Mouse (Mus musculus) cerebellum, adult 11 months (tissue): Measurements from ENCODE around the gene Dcakd.
"Not testable (repeated sequence)": the region's sequence is repeated elsewhere in the genome, so short reads cannot be mapped to it uniquely, and the experiment has no call there.

Experiments used
- DNase-seq: peaks from one replicate; pipeline ENCODE4 v3.0.0; 2022

Gene Dcakd

DNA sequence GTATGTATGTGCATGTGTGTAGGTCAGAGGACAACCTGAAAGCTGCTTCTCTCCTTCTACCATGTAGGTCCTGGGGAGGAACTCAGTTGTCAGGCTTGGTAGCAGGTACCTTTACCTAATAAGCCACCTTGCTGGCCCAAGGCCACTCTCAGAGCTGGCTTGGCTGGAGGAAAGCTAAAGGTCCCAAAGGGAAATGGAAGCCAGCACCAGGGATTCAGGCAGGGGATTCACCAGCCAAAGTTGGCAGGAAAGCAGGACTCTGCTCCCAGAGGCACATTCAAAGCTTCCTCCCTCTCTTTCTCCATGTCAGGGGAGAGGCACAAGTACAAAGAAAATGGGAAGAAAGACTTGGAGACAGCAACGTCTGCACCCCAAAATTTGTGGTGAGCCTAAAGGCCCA is 23.3 kb downstream of the Dcakd start:
- no peak for DNase-seq

DNA sequence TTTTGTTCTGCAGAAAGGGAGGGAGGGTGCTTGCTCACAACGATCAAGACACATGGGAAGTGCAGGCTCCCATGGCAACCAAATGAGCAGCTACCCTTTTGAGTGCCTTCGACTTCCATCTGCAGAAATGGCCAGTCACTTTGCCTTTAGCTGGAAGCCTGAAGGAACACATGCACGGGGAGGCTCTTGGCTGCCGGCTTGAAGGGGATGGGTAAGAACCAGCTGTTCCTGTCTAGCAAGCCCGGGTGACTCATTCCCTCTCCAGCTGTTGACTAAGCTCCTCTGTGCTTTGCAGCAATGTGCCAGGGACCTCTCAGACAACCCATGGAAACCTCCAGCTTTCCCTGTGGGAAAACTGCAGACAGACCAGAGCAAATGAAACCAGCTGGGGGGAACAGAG is 24.9 kb downstream of the Dcakd start:
- no peak for DNase-seq

DNA sequence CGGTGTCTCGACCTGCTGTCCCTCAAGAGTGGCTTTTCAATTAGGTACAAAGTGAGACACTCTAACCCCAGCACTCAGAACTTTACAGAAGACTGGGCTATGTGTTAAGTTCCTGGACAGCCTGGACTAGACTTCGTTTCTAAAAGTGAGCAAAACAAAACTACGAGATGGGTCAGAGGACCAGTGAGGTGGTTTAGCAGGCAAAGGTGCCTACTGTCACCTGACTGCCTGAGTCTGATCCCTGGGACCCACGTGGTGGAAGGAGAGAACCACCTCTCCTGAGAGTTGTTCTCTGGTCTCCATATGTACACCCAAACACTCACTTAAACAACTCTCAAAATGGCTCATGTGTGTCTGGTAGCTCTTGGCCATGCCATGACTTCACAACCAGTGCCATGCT is 27.1 kb downstream of the Dcakd start:
- DNase-seq: no peak

DNA sequence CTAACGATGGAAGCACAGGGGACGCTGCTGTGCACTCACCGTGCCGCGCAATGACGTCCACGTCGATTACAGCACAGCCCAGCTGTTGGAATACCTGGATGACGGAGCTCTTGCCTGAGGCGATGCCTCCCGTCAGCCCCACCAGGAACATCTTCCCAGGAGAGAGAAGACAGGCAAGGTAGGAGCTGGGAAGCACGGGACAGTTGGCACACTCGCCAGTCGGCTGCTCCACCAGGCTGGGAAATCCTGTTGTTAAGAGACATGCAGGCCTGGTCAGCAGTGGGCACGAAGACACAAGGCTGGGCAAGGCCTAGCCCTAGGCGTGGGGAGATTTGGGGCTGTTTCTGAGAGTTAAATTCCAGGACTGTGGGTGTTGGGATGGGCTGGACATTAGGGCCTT is 28.0 kb downstream of the Dcakd start:
- DNase-seq: no peak

DNA sequence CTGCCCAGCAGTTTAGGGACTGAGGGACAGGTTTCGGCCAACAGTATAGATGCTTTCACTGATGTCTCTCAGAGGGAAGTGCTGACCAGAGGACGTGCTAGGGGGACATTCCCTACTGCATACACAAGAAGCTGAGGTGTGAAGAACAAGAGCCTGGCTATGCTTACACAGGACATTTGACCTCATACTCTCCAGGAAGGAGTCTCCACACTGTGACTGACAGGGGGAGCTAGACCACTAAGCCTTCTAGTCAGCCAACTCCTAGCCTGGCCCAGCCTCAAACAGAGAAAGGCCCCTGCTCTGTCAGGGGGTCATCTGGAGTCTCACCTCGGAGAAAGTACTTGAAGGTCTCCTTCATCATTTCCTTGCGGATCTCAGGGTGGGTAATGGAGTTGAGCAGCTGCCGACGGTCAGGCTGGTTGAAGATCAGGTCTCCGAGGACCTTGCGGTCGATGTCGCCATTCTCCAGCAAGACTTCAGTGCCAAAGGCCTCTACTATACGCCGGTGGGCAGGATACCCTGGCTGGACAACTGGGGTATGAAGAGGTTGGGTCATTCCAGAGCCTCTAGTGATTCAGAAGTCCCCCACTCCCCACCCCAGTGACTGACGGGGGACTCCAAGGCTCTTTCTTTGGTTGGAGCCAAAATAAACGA is 28.7 kb downstream of the Dcakd start:
- no peak for DNase-seq

DNA sequence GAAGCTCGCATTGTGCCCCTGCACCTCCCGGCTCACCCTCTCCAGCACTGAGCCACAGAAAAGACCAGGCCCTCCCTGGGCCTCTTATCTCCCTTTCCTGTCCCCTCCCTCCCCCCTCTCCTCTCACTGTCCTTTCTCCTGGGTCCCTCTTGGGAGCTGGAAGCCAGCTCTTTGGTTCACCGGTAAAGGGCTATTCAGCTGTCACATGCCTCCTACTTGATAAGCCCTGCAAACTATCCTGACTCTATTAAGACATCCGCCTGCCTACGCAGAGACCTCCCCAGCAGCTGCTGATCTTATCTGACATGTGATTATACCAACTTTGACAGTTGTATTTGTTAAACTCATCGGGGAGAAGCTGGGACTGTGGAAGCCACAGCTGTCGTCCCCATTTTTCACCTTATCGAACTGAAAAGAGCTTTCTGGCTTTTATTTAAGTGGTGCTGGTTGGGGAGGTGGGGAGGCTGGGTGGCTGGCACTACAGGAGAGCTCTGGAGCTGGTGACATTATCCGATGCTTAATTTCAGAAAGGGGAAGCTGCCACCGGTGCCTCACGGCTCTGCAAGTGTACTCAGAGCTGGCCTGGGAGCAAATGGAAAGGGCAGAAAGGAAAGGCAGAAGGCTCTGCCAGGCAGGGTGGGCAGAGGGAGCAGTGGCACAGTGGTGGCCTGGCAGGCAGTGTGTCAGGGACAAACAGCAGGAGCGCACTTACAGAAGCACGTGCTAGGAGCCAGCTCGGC is 29.4 kb downstream of the Dcakd start:
- no peak for DNase-seq

DNA sequence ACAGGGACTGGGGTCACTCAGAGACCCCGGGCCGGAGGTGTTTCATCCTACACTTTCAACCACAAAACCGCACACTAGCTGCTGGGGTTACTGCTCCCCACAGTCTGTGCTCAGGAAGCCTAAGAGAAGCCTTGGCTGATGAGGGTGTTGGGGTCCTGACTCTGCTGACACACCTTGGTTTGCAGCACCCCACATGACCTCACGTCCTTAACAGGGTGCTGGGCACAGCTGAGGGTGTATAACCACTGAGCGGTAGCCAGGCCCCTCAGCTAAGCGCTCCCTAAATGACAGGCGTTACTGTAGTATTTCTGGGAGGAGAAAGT is 29.9 kb downstream of the Dcakd start:
- DNase-seq: no peak

DNA sequence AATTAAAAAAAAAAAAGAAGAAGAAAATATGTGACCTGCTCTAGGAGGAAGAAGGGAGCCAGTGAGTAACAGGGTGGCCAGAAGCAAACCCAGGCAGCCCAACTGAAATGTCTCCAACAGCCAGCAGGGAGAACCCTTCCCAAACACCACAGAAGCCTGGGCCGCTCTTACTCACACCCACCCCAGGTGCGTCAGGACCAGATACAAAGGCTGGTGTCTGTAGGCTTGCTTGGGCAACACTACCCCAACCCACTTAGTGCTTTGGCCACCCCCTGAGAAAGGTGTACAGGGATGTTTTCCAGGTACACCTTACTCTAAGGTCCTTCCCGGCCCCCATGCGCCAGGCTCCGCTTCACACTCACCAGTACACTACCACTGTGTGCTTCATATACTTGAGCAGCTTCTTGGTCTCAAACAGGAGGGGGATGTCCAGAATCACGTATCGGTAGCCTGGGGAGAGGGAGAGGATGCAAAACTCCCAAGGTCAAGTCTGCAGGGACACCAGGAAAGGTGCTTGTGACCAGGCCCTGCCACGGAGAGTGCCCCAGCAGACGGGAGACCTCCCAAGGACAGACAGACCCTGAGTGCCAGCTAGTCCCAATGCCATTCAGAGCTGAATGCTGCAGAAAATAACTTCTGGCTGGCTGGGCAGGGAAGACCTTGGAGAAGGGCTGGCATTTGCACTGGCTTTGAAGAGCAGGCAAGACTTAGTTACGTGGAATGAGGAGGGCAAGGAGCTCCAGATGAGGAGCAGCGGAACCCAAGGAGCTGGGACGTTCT is 31.0 kb downstream of the Dcakd start:
- DNase-seq: no peak

DNA sequence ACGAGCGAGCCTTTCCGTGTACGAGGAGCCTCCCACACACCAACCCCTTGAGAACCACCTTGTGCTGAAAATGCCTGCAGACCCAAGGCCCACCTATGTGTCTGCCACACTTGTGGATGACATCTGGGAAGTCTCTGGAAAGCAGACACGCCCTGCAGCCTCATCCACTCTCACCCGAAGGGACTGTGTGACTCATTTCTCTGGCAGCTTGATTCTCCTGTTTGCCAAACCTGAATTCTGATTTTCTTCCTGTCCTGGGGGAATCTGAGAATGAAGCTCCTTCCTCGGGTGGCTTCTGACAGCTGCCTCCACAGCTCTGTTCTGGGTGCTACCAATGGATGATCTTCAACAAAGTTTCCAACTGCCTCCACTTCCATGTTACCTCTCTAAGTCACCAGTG is 31.7 kb downstream of the Dcakd start:
- DNase-seq: no peak

DNA sequence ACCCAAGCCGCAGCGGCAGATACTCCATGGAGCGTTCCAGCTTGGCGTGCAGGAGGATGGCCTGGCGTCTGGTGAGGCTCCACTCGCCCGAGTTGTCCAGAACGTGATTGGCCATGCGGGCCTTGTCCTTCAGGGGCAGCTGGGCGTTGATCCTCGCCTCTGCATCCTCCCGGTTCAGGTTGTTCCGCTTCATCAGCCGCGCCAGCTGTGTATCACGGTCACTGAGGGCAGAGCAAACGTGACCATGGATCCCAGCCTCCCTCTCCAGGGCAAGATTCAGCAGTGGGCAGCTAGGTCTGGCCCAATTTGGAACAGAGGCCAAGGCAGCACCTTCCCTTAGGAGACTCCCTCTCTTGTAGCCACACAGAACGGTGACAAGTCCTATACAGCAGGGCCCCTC is 33.2 kb downstream of the Dcakd start:
- no peak for DNase-seq

DNA sequence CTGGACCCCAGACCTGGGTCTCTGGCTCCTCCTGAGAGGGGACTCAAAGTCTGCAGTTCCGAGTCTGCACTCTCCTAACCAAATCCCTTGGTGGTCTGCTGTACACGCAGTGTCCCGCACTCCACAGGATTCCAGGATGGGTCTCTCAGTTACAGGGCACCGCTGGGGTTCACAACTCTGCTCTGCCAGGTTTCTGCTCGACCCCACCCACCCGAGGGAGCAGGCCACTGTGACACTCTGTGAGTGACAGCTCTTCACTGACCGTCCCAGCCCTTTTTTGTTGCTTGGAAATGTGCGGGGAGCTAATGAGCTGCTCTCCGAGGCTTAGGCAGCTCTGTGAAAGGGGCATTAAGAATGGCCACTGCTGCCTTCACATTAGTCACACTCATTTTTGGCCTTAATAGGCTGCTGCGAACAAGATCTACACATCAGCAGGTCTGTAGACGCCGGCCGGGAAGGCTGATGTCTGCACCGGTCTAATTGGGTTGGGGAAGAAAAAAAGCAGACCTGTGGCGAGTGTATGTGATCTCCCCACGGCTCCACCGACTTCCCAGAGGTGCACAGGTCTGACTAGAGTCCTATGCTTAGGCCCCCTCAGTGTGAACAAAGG is 34.6 kb downstream of the Dcakd start:
- DNase-seq: no peak

DNA sequence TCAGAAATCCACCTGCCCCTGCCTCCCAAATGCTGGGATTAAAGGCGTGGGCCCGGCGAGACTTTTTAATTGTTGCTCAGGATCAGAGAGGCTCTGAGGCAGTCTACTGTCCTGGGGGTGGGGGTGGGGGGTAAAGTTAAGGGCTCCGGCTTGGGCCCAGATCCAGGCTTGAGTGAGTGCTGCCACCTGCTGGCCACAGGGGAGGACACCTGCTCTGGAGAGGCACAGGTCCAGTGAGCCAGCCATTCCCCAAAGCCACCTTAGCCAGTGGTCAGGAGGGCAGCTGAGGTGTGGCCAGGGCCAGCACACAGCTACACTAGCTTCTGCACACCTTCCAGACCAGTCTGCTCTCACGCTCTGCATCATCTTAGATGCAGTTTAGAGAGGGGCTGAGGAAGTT is 35.2 kb downstream of the Dcakd start:
- peak; percentile 68 for DNase-seq

DNA sequence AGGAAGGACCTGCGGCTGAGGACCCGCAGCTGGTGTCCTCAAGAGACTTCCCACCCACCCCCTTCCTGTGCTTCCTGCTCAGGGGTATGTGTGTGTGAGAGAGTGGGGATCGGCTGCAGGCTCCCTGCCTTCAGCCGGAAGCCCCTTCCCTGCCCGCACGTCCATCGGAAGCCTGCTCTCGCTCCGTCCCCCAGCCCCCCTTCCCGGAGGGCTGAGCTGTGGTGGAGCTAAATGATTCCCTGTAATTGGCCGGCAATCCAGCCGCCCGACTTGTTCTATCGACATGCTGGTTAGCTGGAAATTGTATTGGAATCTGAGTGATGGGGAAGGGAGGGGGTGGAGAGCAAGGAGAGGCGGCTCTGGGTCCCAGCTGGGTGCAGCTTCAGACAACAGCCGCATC is 36.5 kb downstream of the Dcakd start:
- DNase-seq: no peak

DNA sequence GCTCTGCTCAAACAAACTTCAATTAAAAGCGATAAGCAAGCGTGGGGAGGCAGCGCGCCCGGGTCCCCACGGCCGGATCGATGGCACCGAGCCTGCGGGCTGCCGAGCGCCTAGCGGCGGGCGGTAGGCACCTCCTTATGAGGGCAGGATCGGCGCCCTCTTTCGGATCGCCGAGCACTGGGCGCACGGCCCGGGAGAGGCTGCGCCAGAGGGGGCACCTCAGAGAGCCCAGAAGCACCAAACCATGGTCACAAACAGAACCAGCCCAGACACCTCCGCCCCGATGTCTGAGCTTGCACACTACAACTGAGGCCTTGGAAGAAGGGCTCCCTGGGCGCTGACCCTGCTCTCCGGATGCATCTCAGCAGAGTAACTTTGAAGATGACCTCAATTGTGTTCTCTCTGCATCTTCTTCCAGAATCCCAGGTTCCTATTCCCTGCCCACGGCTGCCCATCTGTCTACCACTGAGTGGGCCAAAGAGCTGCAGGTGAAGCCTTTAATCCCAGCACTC is 37.9 kb downstream of the Dcakd start:
- DNase-seq: peak; percentile 74

DNA sequence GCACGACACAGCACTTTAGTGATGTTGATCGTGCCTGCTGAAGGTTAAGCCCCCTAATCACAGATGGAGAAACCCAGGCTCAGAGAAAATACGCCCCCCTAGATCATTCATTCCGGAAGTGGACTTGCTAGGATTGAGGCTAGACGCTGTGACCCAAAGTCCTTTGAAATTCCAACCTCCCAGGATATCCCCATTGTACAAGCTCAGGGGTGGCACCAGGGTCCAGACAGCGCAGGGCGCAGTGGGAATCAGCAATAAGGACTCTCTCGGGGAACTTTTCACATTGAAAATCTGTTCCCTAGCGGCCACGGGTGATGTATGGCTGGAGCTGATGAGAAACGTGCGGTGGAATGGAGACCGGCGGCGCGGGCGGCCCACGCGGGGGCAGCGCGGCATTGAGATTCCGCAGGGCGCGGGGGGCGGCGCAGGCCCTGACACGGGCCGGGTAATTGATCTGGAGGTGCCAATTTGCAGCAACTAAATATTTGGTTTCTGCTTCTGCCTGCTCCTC is 38.4 kb downstream of the Dcakd start:
- no peak for DNase-seq

DNA sequence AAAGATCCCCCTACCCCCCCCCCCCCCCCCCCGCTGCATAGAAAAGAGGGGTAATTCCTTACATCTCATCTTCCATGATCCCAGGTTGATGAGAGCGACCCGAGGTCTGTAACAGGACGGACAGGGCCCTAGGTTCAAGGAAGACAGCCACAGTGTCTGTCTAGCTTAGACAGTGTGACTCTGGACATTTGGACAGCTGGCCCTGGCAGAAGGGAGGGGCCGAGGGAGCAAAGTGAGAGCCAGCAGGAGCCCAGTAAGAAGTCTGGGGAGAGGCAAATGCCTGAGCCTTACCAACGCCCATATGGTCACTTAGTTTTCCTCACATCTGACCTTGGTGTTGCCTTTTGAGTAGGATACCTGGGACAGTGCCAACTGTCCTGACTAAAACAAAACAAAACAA is 43.0 kb downstream of the Dcakd start:
- no peak for DNase-seq

DNA sequence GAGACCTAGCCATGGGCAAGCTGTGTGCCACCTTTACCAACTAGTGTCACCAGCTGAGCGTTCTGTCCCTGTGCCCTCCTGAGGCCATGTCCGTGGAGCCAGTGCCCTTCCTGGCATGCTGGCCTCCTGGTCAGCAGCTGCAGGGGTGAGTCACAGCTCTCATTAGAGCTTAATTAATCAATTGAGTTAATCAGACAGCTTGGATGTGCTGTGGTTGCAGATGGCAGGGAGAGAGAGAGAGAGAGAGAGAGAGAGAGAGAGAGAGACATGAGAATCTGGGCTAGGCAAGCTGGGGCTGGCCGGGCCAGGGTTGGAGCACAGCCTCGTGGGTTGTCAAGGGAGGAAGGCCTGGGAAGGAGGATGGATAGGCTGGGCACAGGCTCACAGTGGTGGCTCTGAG is 43.5 kb downstream of the Dcakd start:
- no peak for DNase-seq

DNA sequence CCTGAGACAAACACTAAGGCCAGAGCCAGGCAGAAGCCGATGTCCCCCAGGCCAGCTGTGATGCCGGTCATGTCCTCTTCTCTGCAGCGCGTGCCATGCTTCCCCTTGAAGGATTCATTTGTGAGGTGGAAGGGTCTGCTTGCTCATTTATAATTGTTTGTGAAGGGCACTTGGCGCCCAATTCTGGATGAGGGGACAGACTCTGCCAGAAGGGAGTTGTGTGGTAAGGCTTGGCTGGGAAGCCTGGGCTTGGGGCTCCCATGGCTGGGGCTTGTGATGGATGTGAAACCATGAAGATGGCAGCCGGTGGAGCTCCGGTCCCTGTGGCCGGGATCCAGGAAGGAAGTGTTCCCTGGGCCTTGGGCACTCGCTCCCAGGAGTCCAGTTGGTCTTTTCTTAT is 44.0 kb downstream of the Dcakd start:
- no peak for DNase-seq

DNA sequence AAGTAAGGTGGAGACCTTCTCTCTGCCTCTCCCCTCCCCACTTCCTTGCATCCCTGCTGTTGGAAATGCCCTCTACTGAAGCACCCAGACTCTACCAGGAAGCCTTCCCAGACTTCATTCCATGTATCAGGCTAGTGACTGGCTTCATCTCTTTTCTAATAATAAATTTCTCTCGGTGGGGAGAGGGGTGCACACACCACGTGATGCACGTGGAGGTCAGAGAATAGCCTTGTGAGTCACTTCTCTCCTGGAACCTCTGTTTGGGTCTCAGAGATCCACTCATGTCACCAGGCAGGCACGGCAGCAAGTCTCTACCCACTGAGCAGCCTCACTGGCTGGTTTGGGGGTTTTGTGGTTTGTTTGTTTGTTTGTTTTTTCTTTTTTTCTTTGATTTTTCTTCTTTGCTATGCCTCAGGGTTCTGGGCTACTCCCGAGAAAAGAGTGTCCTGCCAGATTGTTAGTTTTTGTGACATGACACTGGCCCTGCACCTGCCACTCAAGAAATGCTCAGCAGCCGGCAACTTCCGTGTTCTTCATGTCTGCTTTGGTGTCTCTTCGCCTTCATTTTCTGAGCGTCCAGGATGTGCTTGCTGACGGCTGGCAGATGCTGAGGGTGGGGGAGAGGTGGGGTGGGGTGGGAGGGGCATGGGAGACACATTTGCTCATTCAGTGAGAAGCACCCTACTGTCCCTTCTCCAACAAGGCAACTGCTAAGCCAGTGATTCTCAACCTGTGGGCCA is 46.8 kb downstream of the Dcakd start:
- DNase-seq: no peak

DNA sequence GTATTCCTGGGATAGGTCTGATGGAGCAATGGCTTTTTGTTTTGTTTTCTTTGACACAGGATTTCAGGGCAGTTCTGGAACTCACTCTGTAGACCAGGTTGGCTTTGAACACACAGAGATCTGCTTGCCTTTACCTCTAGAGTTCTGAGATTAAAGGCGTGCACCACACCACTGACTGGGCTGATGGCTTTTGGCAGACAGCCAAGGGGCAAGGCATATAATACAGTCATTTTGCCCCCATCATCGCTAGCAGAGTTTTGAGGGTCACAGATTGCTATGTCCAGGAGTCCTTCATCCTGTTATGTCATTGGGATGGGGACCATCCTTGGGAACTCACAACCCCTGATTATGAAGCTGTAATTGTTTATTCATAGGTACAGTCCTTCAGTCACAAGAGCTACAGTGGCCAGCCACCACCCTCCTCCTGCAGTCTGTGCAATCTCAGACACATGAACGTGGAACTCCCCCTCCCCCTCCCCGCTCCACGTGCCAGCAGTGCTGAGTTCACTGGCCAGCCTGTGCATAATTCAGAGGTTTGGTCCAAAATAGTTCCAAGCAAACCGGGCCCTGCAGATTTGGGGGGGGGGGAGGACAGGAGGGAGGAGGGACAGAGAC is 50.0 kb downstream of the Dcakd start:
- DNase-seq: no peak

DNA sequence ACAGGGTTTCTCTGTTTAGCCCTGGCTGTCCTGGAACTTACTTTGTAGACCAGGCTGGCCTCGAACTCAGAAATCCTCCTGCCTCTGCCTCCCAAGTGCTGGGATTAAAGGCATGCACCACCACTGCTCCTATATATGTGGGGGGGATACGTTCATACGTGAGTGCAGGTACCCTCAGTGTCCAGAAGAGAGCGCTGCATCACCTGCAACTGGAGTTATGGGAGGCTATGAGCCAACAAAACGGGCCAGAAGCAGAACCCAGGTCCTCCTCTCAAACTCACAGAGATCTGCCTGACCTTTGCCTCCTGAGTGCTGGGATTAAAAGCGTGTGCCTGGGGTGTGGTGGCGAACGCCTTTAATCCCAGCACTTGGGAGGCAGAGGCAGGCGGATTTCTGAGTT is 52.2 kb downstream of the Dcakd start:
- not testable (repeated sequence) for DNase-seq

DNA sequence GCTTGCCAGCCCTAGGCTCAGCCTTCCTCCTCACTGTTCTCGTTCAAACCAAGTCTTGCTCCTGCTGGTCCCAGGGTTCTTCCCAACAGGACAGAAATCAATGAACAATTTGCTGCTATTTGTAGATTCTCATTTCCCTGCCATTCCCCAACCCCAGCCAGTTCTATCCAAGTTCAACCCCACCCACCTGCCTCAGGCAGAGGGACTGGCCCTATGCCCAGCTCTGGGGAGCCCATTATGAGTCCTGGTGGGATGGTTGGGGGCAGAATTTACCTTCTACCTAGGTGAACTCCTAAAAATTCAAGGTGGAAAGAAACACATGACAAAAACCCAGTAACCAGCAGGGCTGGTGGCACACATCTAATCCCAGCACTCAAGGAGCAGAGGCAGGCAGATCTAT is 55.8 kb downstream of the Dcakd start:
- no peak for DNase-seq
